12 mouse cellular contexts compared by ENCODE assay signal in the genomic region with DNA sequence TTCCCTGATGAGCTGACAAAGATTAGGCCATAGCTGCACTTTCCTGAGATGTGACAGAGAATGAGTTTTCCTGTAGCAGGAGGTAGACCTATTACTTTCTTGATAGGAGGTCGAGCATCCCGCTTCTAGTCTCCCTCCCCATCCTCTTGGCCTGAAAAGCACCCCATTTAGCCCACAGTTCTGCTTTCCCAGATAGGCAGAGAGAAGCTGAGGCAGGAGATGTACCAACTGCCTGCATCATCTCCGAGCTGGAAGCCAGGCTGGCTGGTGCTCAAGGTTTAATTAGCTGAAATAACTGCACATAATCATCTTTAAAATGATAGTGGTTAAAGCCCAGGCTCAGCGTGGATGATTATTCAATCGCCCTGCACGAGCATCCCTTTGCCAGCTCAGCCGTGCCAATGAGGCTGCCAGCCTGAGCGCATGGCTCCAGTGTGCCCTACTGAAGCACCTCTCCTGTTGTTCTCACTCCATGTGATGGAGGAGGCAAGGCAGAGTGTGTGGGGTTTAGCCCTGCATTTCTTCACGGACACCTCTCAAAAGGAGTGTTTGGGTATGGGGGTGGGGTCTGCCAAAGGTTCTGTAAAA. TPM values are rescaled to one million over a fixed set of nuclear protein-coding genes. Genes with fewer than 3 reads are reported as not detected.
DNase-seq lines count a peak whose midpoint lies in the region; ATAC-seq lines count a peak whose summit lies in the region.
"Had no signal": no experiment of that assay in that cellular context is flagged by ENCODE, and none has a peak within 500 bp of the region (broad histone marks: within the 10 kb centered on the region; RNA-seq: fewer than 3 reads in every experiment).

No protein-coding gene starts in this region.

- DNase-seq in cerebellum, postnatal 14 days = peak; percentile 90 to 91
- DNase-seq in cerebellum, adult 8-10 months = no peak
- DNase-seq in layer of hippocampus, adult 11-12 months (ENCODE audit: low spot score) = peak; percentile 41
- DNase-seq in layer of hippocampus, postnatal 25 days (ENCODE audit: extremely low spot score in 1 of 2, low spot score in 1 of 2) = no peak
- DNase-seq in brain, adult 2 months (ENCODE audit: low read depth, low spot score) = peak; percentile 53
- DNase-seq in layer of hippocampus, adult 9-10 months (ENCODE audit: low spot score) = peak; percentile 21
- no peak for DNase-seq in adrenal gland, postnatal 14 days
- DNase-seq: gastrocnemius, postnatal 36 days; kidney, adult 9 months; lung, postnatal 36 days; thymus, postnatal 14 days had no signal

- no peak for ATAC-seq in erythroblast, adult 5-6 weeks (replicated peaks; ENCODE audit: low FRiP score, poor library complexity, severe bottlenecking)

RNA-seq across cellular contexts. Expression of gene Aplnr, which starts 25.6 kb away (rescaled TPM):
- total RNA-seq in layer of hippocampus, postnatal 25 days (2021) = 1 to 10 TPM; 1.1 to 1.4 TPM
- 0.63 TPM in 1 of 2 replicates, not detected in the other for total RNA-seq in erythroblast, adult 5-6 weeks (2015; ENCODE audit: low replicate concordance)
- 0.34 and 0.70 TPM in 2 replicates for total RNA-seq in erythroblast, adult 5-6 weeks (2017; ENCODE audit: low replicate concordance)
- 96.2 and 97.3 TPM in 2 replicates for total RNA-seq in adrenal gland, postnatal 14 days (2021)

Comparison
In these comparisons a context has a peak if more than half of its experiments do, and no peak if none do; other contexts are left out.
1. DNase-seq: peak in cerebellum, postnatal 14 days (2 of 2), layer of hippocampus, adult 11-12 months (single experiment), brain, adult 2 months (single experiment) and layer of hippocampus, adult 9-10 months (single experiment); none in cerebellum, adult 8-10 months (single experiment), layer of hippocampus, postnatal 25 days (0 of 2) and adrenal gland, postnatal 14 days (single experiment).
2. RNA of gene Aplnr, which starts 25.6 kb away (total RNA-seq): 96.2 to 97.3 TPM in adrenal gland, postnatal 14 days; 1.1 to 1.4 TPM in layer of hippocampus, postnatal 25 days and 0.34 to 0.70 TPM in erythroblast, adult 5-6 weeks; every median in the first group is over 10 times any median in the second.